Mouse (Mus musculus) spleen, adult 12 weeks (tissue): ENCODE measurements around the gene Lect2.

ENCODE experiments used
- DNase-seq: peaks from one replicate; pipeline ENCODE4 v3.0.0; 2022; ENCODE audit warnings: low spot score

Gene Lect2

DNA sequence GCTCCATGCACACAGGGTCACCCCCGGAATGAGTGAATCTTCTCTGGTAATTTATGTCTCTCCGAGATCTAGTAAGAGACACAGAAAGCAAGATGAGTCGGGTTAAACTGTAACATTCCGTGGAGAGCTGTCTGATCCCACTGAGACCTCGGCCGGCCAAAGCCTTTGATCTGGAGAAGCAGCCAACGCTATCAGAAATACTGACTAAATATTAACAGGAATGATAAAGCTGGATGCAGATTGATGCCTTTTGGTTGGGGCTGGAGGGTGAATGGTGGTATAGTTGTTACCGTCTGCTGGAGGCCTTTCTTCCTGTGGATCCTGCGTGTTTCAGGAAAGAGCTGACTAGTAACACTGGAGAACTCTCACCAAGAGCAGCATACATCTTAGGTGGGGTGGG lies at the start of gene Lect2:
TSS of gene Lect2 (minus strand) at position 102 of the 400 bp plus-strand sequence.
- DNase-seq, result no peak

DNA sequence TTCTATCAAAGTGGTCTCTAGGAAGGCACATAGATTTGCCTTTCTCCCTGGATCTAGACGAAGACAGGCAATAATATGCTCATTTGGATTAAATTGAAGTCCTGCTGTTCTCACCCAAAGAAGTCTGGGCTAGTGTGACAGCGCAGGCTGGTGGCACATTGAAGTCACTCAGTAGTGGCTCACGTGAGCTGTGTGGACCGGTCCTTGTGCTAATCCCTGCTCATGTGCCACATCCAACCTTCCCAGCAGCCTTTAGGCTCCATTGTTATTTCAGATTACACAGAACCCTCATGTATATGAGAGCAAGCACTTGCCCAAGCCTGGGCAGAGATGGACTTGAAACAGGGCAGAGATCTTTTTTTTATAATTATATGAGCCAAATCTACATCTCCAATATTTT lies 49.0 kb upstream of the Lect2 start:
- no peak for DNase-seq

DNA sequence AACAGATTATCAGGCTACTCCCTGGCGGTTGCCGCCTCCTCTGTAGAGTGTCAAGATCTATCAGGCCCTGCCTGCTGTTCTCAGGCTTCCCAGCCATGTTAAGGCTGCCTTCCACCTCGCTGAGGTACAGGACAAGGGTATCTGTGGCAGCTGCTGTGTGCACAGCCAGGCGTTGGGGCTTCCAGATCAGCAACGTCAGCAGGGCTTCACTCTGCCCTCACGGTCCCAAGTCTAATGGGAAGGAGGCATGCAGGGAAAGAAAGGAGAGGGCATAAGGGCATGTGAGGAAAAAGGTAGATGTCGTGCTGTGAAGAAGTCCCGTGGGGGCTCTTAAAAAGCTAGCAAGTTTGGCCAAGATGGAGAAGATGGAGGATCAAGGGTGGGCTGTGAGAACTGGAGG lies 46.9 kb upstream of the Lect2 start:
- no peak for DNase-seq

DNA sequence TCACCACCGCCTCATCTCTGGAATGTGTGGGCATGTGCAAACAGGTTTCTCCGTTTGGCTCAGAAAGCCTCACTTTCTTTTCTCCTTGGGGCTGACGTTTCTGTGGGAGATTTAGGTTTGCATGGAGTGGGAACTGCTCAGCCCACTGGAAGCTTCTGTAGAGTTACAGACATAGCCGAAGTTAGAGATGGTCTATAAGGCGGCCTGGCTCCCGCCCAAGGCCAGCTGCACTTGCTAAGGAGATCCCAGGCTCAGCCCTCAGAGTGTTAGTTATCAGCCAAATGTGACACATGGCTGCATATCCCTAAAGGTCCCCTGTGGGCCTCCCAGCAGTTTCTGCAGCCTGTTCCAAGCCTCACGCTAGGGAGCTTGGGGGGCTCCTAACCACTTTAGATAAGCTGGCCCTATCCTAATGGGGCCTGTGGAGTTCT lies 45.7 kb upstream of the Lect2 start:
- DNase-seq, result no peak

DNA sequence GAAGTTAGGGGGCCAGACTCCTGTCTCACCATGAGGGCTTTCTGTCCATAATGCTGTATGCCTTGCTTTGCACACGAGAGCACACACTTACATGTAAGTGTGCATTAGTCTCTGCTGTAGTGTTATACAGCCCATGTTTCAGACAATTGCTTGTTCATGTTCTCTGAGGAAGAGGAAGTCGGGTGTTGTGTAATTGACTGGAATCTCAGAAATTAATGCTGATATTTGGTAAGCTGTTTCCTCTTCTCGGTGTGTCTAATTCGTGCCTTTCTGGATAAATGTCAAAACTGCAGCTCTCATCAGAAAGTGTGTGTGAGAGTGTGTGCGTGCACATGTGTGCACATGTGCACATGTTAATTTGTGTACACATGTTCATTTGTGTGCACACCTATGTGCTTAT lies 44.9 kb upstream of the Lect2 start:
- DNase-seq, result no peak

DNA sequence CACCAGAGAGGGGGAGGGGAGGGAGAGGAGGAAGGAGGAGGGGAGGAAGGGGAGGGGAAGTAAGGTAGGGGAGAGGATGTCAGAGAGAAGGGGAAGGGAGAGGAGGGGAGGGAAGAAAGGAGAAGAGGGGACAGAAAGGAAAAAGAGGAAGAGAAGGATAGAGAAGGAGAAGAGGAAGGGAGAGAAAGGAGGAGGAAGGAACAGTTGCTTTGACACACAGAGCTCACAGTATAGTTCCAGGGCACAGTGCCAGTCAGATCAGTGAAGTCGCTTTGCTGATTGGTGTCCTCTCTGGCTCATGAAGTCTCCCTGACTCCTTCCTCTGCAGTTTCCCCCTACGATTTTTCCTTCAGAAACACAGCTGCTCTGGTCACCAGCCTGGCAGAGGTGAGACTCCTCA lies 43.6 kb upstream of the Lect2 start:
- no peak for DNase-seq

DNA sequence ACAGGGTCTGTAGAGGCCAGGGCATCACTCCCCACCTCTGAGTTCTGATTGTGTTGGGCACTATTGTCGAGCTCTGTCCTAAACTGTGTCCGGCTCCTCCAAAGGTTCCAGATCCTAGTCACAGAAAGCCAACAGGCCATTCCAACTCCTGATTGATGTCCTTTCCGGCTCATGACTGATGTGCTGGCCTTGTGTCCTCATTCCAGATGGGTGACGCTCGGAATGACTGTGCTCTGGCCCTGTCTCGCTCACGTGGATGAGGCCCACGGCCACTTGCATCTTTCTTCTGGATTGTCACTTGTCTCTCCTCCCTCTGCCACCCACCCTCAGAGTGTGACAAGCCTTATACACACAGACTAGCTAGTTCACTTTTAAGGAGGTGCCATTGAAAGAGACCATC lies 42.9 kb upstream of the Lect2 start:
- DNase-seq, result no peak

DNA sequence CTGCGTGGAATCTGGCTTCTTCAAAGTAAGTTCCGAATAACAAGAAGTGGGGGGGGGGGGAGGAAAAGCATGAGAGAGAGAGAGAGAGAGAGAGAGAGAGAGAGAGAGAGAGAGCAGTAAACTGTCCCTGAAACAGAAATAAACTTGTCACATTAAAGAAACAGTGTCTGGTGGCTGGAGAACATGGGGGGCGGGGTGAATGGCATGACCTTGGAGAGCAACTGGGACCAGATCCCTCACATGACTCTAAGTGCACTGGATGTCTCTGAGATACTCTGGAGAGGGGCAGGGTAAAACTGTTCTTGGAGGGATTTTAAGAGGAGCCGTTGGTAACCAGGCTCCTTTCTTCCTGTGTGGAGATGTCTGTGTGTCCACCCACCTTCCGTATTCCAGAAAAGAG lies 41.9 kb upstream of the Lect2 start:
- DNase-seq, result no peak

DNA sequence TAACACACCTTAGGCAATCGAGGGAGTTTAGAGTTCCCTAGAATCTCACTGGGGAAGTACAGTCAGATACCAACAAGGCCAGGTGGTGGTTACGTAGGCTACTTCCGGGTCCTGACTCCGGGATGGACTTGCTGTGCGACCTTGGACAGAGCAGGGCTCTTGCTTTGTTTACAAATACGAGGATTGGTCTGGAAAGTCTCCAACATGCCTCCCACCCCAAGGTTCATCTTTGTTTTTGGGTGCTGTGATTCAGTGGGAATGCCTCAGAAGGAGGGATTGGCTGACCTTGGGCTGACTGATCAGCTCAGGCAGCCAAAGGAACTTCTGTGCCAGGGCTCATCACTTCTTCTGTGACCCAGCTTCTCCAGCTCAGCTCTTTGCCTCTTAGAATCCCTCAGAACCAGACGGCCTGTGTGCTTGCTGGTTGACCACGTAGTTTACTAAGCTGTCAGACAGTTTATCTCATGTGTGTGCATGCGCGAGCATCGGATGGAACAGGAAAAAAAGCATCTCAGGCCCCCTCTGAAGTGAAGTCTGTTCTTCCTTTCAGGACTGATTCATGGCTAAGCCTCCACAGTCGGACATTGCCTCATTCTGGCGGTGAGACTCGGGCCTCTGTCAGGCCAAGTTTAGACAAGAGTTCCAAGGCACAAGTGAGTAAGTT lies 40.3 kb upstream of the Lect2 start:
- DNase-seq, result no peak

DNA sequence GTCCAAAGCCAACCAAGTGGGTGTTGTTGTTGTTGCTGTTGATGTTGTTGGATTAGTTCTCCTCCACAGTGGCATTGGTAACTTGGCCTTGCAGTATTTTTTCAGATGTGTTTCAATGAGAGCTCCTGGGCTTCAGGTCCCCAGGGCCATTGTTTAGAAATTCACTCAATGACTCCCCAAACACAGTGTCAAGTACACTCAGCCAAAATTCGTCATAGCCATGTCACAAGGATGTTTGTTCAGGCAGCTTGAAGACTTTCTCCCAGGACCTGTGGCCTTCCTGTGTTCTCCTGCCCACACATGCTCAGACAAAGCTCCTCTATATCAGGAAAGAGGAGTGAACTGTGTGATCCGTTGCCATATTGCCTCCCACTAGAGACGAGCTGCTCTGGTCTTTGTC lies 37.7 kb upstream of the Lect2 start:
- DNase-seq, result no peak

DNA sequence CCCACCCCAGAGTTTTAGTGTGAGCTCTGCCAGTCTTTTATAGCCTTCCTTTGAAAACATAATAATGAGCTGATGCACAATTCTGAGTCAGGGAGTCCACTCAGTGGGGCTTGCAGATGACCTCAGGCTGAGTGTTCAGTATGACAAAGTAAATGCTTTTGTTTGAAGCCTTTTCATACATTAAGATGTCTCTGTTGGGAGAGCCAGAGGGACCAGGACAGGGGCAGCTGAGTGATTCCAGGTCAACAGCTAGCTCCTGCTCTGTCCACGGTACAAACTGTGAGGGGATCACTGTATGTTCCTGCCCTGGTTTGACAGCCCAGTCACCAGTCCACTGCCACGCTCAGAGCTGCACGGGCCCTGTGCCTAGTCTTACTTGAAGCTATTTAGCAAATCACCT lies 34.4 kb upstream of the Lect2 start:
- no peak for DNase-seq

DNA sequence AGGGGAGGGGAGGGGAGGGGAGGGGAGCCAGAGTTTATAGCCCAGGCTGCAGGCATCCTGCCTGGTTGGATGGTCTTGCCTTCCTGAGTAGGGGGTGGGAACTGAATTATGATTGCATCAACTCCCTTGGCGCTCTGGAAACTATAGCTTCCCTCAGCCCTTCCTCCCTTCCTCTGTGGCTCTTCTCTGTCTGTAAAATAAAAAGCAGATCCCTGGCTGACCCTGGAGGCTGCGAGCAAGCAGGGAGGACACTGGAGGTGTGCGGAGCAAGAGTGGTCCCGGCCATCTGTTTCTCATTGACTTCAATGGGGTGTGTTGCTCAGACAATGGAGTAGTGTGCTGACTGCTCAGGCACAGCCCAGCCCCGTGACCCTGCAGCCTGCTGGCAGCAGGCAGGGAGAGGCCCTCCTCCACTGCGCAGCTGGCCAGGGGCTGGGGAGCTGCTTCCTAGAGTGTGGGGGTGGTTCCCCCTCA lies 33.7 kb upstream of the Lect2 start:
- DNase-seq, result no peak

DNA sequence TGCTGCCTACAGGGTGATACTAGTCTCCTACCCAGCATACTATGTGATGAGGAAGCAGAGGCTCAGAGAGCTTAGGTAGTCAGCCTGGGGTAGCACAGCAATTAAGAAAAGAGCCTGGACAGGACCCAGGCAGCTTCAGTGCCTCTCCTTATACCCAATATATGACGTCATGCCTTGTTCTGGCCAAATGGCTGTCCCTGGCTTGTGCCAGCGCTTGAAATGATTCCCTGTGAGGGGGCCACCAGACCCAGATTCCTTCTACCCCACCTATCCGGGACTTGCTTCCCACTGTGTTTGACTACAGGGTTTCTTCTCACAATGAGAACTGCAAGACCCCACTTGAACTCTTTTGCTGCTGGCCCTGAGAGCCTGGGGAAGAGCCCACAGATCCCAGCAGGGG lies 33.2 kb upstream of the Lect2 start:
- DNase-seq, result no peak

DNA sequence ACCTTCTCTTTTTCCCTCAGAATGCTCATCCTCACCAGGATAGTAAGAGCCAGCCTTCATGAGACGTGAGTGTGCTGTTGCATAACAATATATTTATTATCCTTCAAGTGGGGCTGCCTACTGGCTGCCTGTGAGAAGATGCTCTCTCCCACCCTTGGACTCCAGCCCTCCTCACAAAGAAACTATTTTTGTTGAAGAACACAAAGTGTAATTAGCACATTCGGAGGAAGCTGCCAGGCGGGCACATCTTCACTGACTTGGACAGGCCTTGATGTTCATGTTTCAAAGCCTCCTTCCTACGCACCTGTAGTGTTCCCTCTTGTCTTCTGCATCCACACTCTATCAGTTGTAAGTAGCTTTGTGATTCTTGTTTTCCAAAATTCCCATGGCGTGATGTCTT lies 32.1 kb upstream of the Lect2 start:
- no peak for DNase-seq

DNA sequence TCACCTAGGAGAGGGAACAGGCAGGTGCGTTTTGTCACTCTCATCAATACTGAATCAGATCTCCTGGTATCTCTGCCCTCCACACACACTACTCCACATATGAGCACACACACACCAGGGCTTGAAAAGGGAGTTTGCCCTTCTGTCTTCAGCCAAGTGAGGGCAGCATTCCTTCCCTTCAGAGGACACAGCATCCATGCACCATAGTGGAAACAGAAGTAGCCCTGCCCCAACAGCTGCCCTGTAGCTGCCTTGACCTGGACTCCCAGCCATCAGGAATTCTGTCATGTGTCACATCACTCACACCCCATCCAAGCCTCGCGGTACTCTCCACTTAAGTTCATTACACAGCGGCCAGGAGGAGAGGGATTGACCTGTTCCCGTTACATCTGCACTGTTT lies 29.8 kb upstream of the Lect2 start:
- no peak for DNase-seq

DNA sequence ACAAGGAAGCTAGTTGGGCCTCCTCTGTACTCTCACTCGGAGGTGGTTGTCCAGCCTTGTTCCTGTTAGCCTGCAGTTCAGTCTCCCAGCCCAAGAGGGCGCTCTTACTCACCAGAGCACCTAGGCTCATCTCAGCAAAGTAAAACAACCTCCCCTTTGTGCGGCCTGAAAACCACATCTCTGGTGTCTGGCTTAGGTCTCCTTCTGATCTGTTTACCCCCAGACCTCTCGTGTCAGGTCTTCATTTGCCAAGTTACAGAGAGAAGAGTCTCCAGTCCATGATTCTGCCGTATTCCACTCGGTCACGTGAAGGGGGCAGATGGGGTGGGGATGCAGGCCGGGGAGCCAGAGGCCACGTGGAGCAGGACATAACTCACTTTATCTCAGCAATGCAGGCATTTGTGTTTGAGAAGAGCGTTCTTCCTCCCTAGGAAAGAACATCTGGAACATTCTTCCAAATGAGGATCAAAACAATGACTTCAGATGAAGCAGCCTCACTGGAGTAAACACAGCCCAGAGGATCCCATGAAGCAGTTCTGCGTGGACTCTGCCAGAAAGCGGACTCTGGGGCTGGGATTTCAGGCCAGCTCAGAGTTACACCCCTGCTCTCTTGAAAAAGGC lies 27.5 kb upstream of the Lect2 start:
- peak; percentile 8 for DNase-seq

DNA sequence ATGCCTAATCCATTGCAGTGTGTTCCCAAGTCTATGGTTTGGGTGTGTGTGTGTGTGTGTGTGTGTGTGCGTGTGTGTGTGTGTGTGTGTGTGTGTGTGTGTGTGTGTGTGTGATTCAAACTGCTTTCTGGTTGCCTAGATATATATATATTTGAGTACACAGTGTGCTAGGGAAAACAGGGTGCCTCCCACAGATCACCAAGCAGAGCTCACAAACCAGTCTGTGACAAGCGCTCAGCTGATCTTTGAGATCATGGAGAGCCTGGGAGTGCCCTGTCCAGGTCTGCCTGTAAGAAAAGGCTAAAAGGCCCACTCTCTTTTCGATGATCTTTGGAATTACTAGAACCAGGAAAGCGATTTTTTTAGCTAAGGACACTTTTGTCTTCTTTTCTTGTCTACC lies 26.8 kb upstream of the Lect2 start:
- DNase-seq, result no peak

DNA sequence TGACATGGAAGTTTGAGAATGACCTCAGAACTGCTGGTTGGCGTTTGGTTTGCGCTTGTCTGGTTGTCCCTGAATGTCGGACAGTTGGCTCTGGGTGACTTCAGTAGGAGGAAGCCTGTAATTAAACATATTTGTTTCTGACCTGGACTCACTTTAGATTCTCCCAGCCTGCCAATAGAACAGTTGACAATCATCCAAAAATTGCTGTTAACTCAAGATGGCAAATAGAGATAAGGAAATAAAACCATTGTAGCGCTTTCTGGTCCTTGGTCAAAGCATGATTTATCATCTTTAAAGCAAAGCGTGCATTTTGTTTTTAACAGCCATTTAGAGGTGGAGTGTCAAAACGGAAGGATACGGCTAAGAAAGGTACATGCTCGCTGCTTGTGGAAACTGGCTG lies 23.3 kb upstream of the Lect2 start:
- no peak for DNase-seq

DNA sequence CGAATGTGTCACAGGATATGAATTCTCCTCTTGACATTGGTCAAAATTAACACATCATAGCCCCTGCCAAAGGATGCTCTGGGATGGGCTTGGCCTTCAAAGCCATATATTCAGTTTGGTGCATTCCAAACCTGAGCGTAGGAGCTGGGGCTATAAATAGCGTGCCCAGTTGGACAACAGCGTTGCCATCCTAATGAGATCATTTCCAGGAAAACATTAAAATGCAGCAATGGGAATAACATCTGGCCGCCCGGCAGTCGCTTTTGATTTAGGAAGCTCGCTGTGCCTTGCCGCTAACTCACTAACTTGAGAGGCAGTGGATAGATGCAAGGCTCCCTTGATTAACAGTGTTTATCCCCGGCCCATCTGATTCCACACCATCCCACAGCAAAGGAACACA lies 18.0 kb upstream of the Lect2 start:
- no peak for DNase-seq

DNA sequence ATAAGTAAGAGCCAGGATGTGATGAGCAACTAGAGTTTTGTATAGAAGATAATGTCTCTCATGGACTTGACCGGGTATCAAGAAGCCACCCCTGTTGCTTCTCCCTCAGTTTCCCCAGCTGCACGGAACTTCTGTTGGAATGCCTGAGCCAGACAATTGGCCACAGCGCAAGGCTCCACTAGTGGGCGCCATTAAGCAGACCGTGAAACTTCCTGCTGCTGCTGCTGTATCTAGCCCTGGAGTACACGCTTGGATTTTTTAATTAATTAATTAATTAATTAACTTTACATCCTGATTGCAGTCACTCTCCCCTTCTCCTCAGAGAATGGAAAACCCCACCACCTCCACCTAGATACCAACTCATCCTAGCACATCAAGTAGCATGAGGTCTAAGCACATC lies 14.8 kb upstream of the Lect2 start:
- no peak for DNase-seq

DNA sequence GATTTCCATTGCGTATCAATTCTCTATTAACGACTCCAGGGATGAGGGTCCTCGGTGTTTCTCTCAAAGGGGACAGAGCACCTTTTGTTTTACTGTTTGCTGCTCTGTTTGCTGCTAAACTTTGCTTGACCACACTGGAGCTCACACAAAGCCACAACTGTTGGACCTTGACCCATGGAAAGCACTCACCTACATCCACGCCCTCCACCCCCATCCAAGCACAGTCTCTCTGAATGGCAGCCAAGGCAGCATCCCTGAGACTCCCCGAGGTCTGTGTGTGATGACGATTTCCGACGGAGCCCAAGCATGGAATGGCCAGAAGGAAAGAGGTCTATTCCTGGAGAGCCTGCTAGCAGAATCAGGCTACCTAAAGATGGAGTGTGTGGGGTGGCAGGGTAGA lies 12.8 kb upstream of the Lect2 start:
- no peak for DNase-seq

DNA sequence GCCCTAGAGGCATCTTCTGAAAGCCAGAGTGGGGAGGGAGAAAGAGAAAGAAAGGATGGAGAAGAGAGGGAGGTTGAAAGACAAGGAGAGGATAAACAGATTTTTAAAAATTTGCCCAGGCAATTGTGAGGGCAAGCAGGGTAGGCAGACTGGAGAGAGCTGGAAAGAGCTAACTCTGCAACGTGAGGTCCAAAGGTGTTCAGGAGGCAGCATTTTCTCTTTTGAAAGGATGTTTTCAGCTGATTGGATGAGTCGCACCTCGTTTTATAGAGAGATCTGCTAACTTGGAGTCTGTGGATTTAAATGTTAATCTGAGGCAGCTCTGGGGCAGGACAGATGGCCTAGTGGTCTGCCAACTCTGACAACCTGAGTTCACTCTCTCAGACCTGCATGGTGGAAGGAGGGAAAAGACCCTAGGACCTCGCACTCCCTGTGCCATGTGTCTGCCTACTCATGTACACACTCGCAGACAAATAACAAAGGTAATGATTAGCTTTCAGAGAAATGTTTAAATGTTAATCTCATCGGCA lies 11.6 kb upstream of the Lect2 start:
- no peak for DNase-seq

DNA sequence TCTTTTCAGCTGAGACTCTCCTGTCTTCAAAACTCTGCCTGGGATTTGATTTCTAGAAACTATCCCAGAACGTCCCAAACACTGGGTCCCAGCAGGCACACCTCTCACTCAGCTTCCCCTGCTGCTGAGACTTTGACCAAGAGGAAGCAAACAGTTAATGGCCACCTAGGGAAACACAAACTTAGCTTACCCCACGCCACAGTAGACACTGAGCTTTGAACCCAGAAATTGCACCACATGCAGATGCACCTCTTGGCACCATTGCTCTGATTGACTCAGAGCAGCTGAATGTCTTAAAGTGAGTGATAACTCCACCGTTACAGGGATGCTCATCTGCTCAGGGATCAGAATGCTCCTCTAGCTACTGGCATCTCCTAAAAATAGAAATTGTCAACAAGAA lies 10.5 kb upstream of the Lect2 start:
- DNase-seq, result no peak

DNA sequence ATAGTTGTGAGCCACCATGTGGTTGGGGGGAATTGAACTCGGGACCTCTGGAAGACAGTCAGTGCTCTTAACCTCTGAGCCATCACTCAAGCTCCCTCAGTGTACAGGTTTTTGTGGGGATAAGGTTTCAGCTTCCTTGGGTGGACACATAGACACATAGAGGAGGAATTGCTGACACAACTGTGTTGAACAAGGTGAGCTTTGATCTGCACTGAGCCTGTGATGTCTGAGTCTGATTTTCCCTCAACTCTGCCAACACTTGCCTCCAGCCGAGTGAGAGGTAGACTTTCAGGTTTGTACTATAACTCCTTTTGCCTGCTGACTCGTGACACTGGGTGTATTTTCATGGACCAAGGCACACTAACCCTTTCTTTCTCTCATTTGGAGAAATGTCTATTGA lies 8.4 kb upstream of the Lect2 start:
- no peak for DNase-seq
